8 mouse cellular contexts compared by ENCODE assay signal in genomic region chr19:5800632-5801431, GRCm38 (mm10). TPM values are rescaled to one million over a fixed set of nuclear protein-coding genes. Genes with fewer than 3 reads are reported as not detected.
DNase-seq lines count a peak whose midpoint lies in the region; ATAC-seq and TF ChIP-seq lines count a peak whose summit lies in the region.

No protein-coding gene starts in this region.

- TF ChIP-seq RAD21 in MEL (IDR thresholded peaks at IDR 0.05; ENCODE audit: low read depth, low read length), result no peak

- H3K4me2 ChIP-seq in heart, embryonic 11.5 days, result peak overlapping the region; percentile 93
- H3K4me2 ChIP-seq in intestine, embryonic 15.5 days (replicated peaks), result peak overlapping the region; percentile 81
- peak overlapping the region; percentile 93 for H3K4me2 ChIP-seq in midbrain, embryonic 14.5 days (ENCODE audit: low read length)

- TF ChIP-seq POLR2A in MEL (IDR thresholded peaks at IDR 0.05; ENCODE audit: control insufficient read depth in 1 of 2, insufficient read depth in 1 of 2, low read depth in 1 of 2, low read length in 2 of 2, poor library complexity in 1 of 2), result peak; percentile 66 to 72; a peak in 3 of 4 replicates
- TF ChIP-seq POLR2A in embryonic fibroblast, embryonic 13.5 days (IDR thresholded peaks at IDR 0.05; ENCODE audit: low read depth, low read length), result peak; percentile 99

- DNase-seq in heart, adult 9 months (ENCODE audit: low spot score in 2 of 2), result no peak
- peak; percentile 76 for DNase-seq in MEL (ENCODE audit: low read depth, low spot score)
- DNase-seq in midbrain, embryonic 14.5 days, result peak; percentile 54
- DNase-seq in ovary, postnatal 10 days (ENCODE audit: low spot score), result no peak
- DNase-seq in left cerebral cortex, postnatal 36 days (ENCODE audit: low spot score in 2 of 2), result no peak

- H3K9me3 ChIP-seq in heart, embryonic 11.5 days (replicated peaks; ENCODE audit: control insufficient read depth, low read length), result no peaks in the 10 kb centered on the region
- no peaks in the 10 kb centered on the region for H3K9me3 ChIP-seq in MEL (replicated peaks; ENCODE audit: insufficient read depth, low read length)
- no peaks in the 10 kb centered on the region for H3K9me3 ChIP-seq in intestine, embryonic 15.5 days
- H3K9me3 ChIP-seq in midbrain, embryonic 14.5 days (ENCODE audit: control insufficient read depth, low read length), result no peaks in the 10 kb centered on the region

- H3K27ac ChIP-seq in heart, embryonic 11.5 days (ENCODE audit: low read depth, low read length), result peak overlapping the region; percentile 100
- H3K27ac ChIP-seq in MEL (ENCODE audit: control insufficient read depth, low read depth, low read length), result peak overlapping the region; percentile 98
- H3K27ac ChIP-seq in embryonic fibroblast, embryonic 13.5 days (ENCODE audit: insufficient read depth, low read length), result peak overlapping the region; percentile 78
- peak overlapping the region; percentile 84 for H3K27ac ChIP-seq in intestine, embryonic 15.5 days
- peak overlapping the region; percentile 100 for H3K27ac ChIP-seq in midbrain, embryonic 14.5 days (replicated peaks; ENCODE audit: low read depth, low read length)

- no peak for TF ChIP-seq CTCF in MEL (IDR thresholded peaks at IDR 0.05 in 2 of 3, conservative IDR thresholded peaks at IDR 0.05 in 1 of 3; ENCODE audit: control insufficient read depth in 1 of 3, insufficient read depth in 1 of 3, low read depth in 2 of 3, low read length in 3 of 3, poor library complexity in 1 of 3, severe bottlenecking in 1 of 3)
- TF ChIP-seq CTCF in embryonic fibroblast, embryonic 13.5 days (IDR thresholded peaks at IDR 0.05; ENCODE audit: borderline replicate concordance, insufficient read depth, low read length), result 0 out of 2 replicates have a peak, but pooled peaks have one; percentile 15

- H3K9ac ChIP-seq in heart, embryonic 11.5 days (ENCODE audit: low read depth, low read length), result peak overlapping the region; percentile 100
- H3K9ac ChIP-seq in MEL (ENCODE audit: control insufficient read depth, low read depth, low read length, poor library complexity, severe bottlenecking), result peak overlapping the region; percentile 90
- H3K9ac ChIP-seq in intestine, embryonic 15.5 days, result peak overlapping the region; percentile 89
- peak overlapping the region; percentile 91 for H3K9ac ChIP-seq in midbrain, embryonic 14.5 days (replicated peaks; ENCODE audit: low read length)

- peaks cover 29% of the 10 kb centered on the region for H3K36me3 ChIP-seq in heart, embryonic 11.5 days (ENCODE audit: control insufficient read depth, insufficient read depth, low read length)
- H3K36me3 ChIP-seq in MEL (ENCODE audit: control insufficient read depth in 1 of 2, insufficient read depth in 2 of 2, low read length in 2 of 2), result peaks cover 15 to 35% of the 10 kb centered on the region in 2 experiments
- H3K36me3 ChIP-seq in intestine, embryonic 15.5 days, result peaks cover 18% of the 10 kb centered on the region
- H3K36me3 ChIP-seq in midbrain, embryonic 14.5 days (ENCODE audit: control insufficient read depth, insufficient read depth, low read length), result peaks cover 31% of the 10 kb centered on the region

- whole genome bisulfite sequencing in heart, embryonic 11.5 days (ENCODE audit: insufficient replicate concordance), result under 1% methylated on average over 19 of the region's 19 CpGs
- under 1% methylated on average over 19 of the region's 19 CpGs for WGBS in intestine, embryonic 15.5 days
- under 1% methylated on average over 19 of the region's 19 CpGs for WGBS in midbrain, embryonic 14.5 days

- intact Hi-C loops in left cerebral cortex, postnatal 36 days (cut with DNase I), result no loop called here

- TF ChIP-seq EP300 in MEL (IDR thresholded peaks at IDR 0.05; ENCODE audit: low read depth in 1 of 2, low read length in 2 of 2), result no peak

- peak overlapping the region; percentile 94 for H3K4me3 ChIP-seq in heart, embryonic 11.5 days (ENCODE audit: low read depth, low read length)
- peak overlapping the region; percentile 58 to 84 for H3K4me3 ChIP-seq in MEL (ENCODE audit: control insufficient read depth in 1 of 2, insufficient read depth in 1 of 2, low read depth in 2 of 2, low read length in 2 of 2)
- H3K4me3 ChIP-seq in embryonic fibroblast, embryonic 13.5 days (ENCODE audit: insufficient read depth, low read length), result peak overlapping the region; percentile 97
- peak overlapping the region; percentile 64 for H3K4me3 ChIP-seq in intestine, embryonic 15.5 days (replicated peaks)
- peak overlapping the region; percentile 74 for H3K4me3 ChIP-seq in midbrain, embryonic 14.5 days (replicated peaks; ENCODE audit: low read depth, low read length)

- peaks cover 52% of the 10 kb centered on the region for H3K79me2 ChIP-seq in MEL (ENCODE audit: control insufficient read depth, insufficient read depth, low read length, poor library complexity)

- no peaks in the 10 kb centered on the region for H3K27me3 ChIP-seq in heart, embryonic 11.5 days (ENCODE audit: control insufficient read depth, insufficient read depth, low read length)
- no peaks in the 10 kb centered on the region for H3K27me3 ChIP-seq in MEL (ENCODE audit: control insufficient read depth in 1 of 2, insufficient read depth in 2 of 2, low read length in 2 of 2)
- no peaks in the 10 kb centered on the region for H3K27me3 ChIP-seq in intestine, embryonic 15.5 days (replicated peaks)
- H3K27me3 ChIP-seq in midbrain, embryonic 14.5 days (ENCODE audit: control insufficient read depth, insufficient read depth, low read length), result no peaks in the 10 kb centered on the region

- no peak for ATAC-seq in heart, embryonic 11.5 days (replicated peaks; ENCODE audit: insufficient number of reproducible peaks, low FRiP score, low TSS enrichment)
- ATAC-seq in intestine, embryonic 15.5 days, result no peak
- ATAC-seq in midbrain, embryonic 14.5 days (ENCODE audit: low FRiP score, low TSS enrichment), result no peak

- peaks cover 41% of the 10 kb centered on the region for H3K4me1 ChIP-seq in heart, embryonic 11.5 days (ENCODE audit: control insufficient read depth, insufficient read depth, low read length)
- peaks cover 0 to 31% of the 10 kb centered on the region in 2 experiments; a peak in 2 of 4 replicates for H3K4me1 ChIP-seq in MEL (ENCODE audit: control insufficient read depth in 1 of 2, insufficient read depth in 2 of 2, low read length in 2 of 2)
- peaks cover 10% of the 10 kb centered on the region for H3K4me1 ChIP-seq in embryonic fibroblast, embryonic 13.5 days (ENCODE audit: control insufficient read depth, insufficient read depth, low read length)
- H3K4me1 ChIP-seq in intestine, embryonic 15.5 days (replicated peaks), result peaks cover 30% of the 10 kb centered on the region
- peaks cover 36% of the 10 kb centered on the region for H3K4me1 ChIP-seq in midbrain, embryonic 14.5 days (ENCODE audit: control insufficient read depth, insufficient read depth, low read length)

TF ChIP-seq in MEL, 35 proteins besides CTCF, POLR2A, EP300 and RAD21 (continues in another document):
- TF ChIP-seq MXI1 (IDR thresholded peaks at IDR 0.05; ENCODE audit: low read depth, low read length) (peak; percentile 85), JUND (IDR thresholded peaks at IDR 0.05; ENCODE audit: low read depth, low read length) (no peak), SMC3 (IDR thresholded peaks at IDR 0.05; ENCODE audit: low read depth, low read length) (0 out of 2 replicates have a peak, but pooled peaks have one; percentile 10), POLR2AphosphoS5 (IDR thresholded peaks at IDR 0.05; ENCODE audit: borderline replicate concordance, low read depth, low read length) (peak; percentile 94), ELF1 (IDR thresholded peaks at IDR 0.05; ENCODE audit: low read depth, low read length) (no peak), SIN3A (IDR thresholded peaks at IDR 0.05; ENCODE audit: low read length) (peak; percentile 57; the same call in 1 of the 2 replicates), NELFE (IDR thresholded peaks at IDR 0.05; ENCODE audit: low read depth, low read length) (no peak), USF2 (IDR thresholded peaks at IDR 0.05; ENCODE audit: borderline replicate concordance in 1 of 2, insufficient read depth in 1 of 2, low read depth in 1 of 2, low read length in 2 of 2) (no peak), MYB (IDR thresholded peaks at IDR 0.05; ENCODE audit: low read depth, low read length) (no peak), MAZ (IDR thresholded peaks at IDR 0.05; ENCODE audit: low read depth, low read length) (0 out of 2 replicates have a peak, but pooled peaks have one; percentile 31), ETS1 (IDR thresholded peaks at IDR 0.05; ENCODE audit: low read depth, low read length) (peak; percentile 26; the same call in 1 of the 2 replicates), ZKSCAN1 (IDR thresholded peaks at IDR 0.05; ENCODE audit: low read depth, low read length) (no peak), MYC (IDR thresholded peaks at IDR 0.05; ENCODE audit: low read depth, low read length) (0 out of 2 replicates have a peak, but pooled peaks have one; percentile 64), CHD1 (IDR thresholded peaks at IDR 0.05; ENCODE audit: low read depth, low read length) (no peak; the same call in 1 of the 2 replicates), POLR2AphosphoS2 (IDR thresholded peaks at IDR 0.05; ENCODE audit: low read length) (peak; percentile 54; the same call in 1 of the 2 replicates), HCFC1 (IDR thresholded peaks at IDR 0.05; ENCODE audit: low read depth, low read length) (0 out of 2 replicates have a peak, but pooled peaks have one; percentile 21), ZMIZ1 (IDR thresholded peaks at IDR 0.05; ENCODE audit: low read depth, low read length) (0 out of 2 replicates have a peak, but pooled peaks have one; percentile 33), MAX (IDR thresholded peaks at IDR 0.05; ENCODE audit: low read length) (peak; percentile 73), UBTF (IDR thresholded peaks at IDR 0.05; ENCODE audit: borderline replicate concordance, insufficient read depth, low read depth, low read length) (0 out of 2 replicates have a peak, but pooled peaks have one; percentile 54), MAFK (IDR thresholded peaks at IDR 0.05; ENCODE audit: borderline replicate concordance, low read depth, low read length) (no peak), CHD2 (IDR thresholded peaks at IDR 0.05; ENCODE audit: low read length) (no peak)

RNA-seq across cellular contexts. Expression of gene Scyl1, which starts 29.6 kb away (rescaled TPM):
- polyA plus RNA-seq in heart, embryonic 11.5 days (2014; fragmentation: Nextera tagmentation; extraction: Ambion mirVana), result 54.8 and 59.4 TPM in 2 replicates
- total RNA-seq in MEL (2012; rRNA removed), result 35.5 and 36.0 TPM in 2 replicates
- polyA plus RNA-seq in MEL (2012; ENCODE audit: insufficient read depth in 1 of 2, insufficient read length in 2 of 2, low read depth in 1 of 2, low replicate concordance in 2 of 2, missing spikeins in 1 of 2), result 10 to 100 TPM in 1 of 2 experiments, not detected in 1; 64.1 TPM
- 78.4 and 83.1 TPM in 2 replicates for polyA plus RNA-seq in embryonic fibroblast, embryonic 13.5 days (2011; ENCODE audit: insufficient read length, low read depth, missing spikeins)
- 60.6 and 60.9 TPM in 2 replicates for polyA plus RNA-seq in intestine, embryonic 15.5 days (2015; fragmentation: Nextera tagmentation; extraction: Ambion mirVana)
- 73.5 and 78.2 TPM in 2 replicates for polyA plus RNA-seq in midbrain, embryonic 14.5 days (2014; fragmentation: Nextera tagmentation; extraction: Ambion mirVana)
- total RNA-seq in left cerebral cortex, postnatal 36 days (2021), result 10 to 100 TPM; 90.5 to 98.8 TPM

Comparison
In these comparisons a context has a peak if more than half of its experiments do, and no peak if none do; other contexts are left out.
1. DNase-seq: peak in MEL (single experiment) and midbrain, embryonic 14.5 days (single experiment); none in heart, adult 9 months (0 of 2), ovary, postnatal 10 days (single experiment) and left cerebral cortex, postnatal 36 days (0 of 2).
2. Peak in every context shown above with its lines, with median percentiles within 50 percentile points of each other: H3K27ac ChIP-seq, H3K4me2 ChIP-seq, H3K4me3 ChIP-seq and H3K9ac ChIP-seq.